Mouse (Mus musculus): ENCODE results near the gene Prr12. TPM values are rescaled to one million over a fixed set of nuclear protein-coding genes. Genes with fewer than 3 reads are reported as not detected.

Prr12 gene
- polyA plus RNA-seq, 1 experiment from 2014 or later, result 14.0 TPM

DNA sequence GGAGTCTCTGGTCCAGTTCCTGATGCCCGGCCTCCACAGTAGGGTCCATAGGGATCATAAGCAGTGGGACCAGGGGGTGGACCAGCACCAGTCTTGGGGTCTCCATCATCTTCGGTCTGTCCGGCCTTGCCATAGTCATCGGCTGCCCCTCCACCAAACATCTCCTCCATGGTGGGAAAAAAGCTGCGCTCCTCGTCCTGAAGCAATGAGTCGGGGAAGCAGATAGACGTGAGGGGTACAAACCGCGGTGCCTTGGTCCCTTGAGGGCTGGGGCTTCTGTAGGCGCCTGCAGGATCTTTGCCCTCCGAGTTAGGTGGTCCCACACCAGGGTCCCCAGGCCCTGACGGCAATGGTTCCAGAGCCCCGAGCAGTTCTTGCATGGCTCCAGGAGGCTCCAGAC is 5.2 kb downstream of the Prr12 start:
- no peak overlapping the region for H3K27ac ChIP-seq
- H3K4me3 ChIP-seq, result no peak overlapping the region
- WGBS, result 95% methylated on average over 14 of the region's 14 CpGs
- H3K9ac ChIP-seq, result no peak overlapping the region
- peaks cover 22% of the 10 kb centered on the region for H3K4me1 ChIP-seq
- no peaks in the 10 kb centered on the region for H3K27me3 ChIP-seq
- peaks cover 79% of the 10 kb centered on the region for H3K36me3 ChIP-seq
- H3K9me3 ChIP-seq (replicated peaks), result no peaks in the 10 kb centered on the region
- ATAC-seq (ENCODE audit: low FRiP score), result no peak
- H3K4me2 ChIP-seq (replicated peaks), result no peak overlapping the region

DNA sequence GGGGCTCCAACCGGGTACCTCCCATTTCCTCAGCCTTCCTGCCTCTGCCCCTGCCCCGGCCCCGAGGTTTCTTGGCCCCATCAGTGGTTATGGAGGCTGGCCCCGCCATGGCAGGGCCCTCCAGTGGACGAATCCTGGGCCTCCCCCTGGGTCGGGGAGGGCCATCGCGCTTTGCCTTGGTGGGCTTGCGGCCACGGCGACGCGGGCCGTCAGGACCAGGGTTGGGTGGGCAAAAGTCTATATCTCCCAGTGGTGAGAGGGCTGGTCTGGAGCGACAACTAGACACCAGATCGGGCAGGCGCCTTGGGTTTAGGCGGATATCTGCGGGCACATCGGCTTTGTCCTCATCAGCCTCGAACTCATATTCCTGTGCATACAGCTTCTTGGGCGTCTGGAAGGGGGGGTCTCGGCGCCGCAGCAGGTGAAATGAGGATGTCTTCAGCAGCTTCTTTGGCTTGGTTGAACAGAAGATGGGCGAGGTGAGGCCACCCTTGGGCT is 5.8 kb downstream of the Prr12 start:
- Histone ChIP-seq H3K4me1 (peaks cover 20% of the 10 kb centered on the region), H3K36me3 (peaks cover 85% of the 10 kb centered on the region), H3K4me2 (replicated peaks) (no peak overlapping the region), H3K27ac (no peak overlapping the region), H3K4me3 (no peak overlapping the region; the same call in 1 of the 2 replicates), H3K9ac (no peak overlapping the region), H3K9me3 (replicated peaks) (no peaks in the 10 kb centered on the region), H3K27me3 (no peaks in the 10 kb centered on the region)
- WGBS, result 96% methylated on average over 26 of the region's 26 CpGs
- no peak for ATAC-seq (ENCODE audit: low FRiP score)

DNA sequence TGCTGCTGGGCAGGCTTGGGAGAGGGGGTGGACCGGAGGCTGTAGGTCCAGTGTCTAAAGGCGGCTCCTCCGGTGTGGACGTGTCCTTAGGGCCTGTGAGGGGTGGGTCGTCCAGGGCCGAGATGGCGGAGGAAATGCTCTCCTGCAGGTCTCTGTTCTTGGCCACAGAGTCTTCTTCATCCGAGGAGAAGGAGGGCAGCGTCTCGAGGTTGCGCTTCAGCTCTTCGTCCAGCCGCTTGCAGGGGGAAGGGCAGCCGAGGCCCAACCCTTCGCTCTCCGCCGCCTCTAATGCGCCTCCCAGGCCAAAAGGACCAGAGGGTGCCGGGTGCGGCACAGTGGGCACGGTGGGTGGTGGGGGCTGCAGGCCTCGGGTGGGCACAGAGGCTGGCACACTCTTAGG is 6.9 kb downstream of the Prr12 start:
- Histone ChIP-seq H3K27ac (no peak overlapping the region), H3K4me2 (replicated peaks) (no peak overlapping the region), H3K4me3 (no peak overlapping the region), H3K4me1 (peaks cover 8% of the 10 kb centered on the region), H3K36me3 (peaks cover 97% of the 10 kb centered on the region), H3K27me3 (no peaks in the 10 kb centered on the region), H3K9ac (no peak overlapping the region), H3K9me3 (replicated peaks) (no peaks in the 10 kb centered on the region)
- ATAC-seq (ENCODE audit: low FRiP score), result no peak
- 94% methylated on average over 22 of the region's 22 CpGs for WGBS

DNA sequence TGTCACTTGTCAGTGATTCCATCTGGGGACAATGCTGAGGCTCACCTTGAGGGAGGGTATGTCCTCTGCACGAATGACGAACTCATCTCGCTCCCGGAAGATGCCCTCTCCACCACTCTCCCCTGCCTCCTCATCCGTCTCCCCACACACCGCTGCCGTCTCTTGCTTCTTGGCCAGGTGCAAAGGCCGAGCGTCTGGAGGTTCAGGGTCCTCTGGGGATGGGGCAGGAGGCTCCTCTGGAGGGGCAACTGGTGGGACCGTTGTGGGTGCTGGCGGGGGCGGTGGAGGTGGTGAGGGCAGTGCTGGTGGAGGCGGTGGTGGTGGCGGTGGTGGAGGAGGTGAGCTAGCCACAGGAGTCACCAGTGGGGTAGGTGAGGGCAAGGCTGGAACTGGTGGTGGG is 9.4 kb downstream of the Prr12 start:
- no peak overlapping the region for H3K4me3 ChIP-seq
- peaks cover 99% of the 10 kb centered on the region for H3K36me3 ChIP-seq
- H3K4me2 ChIP-seq (replicated peaks), result no peak overlapping the region
- H3K9me3 ChIP-seq (replicated peaks), result no peaks in the 10 kb centered on the region
- H3K27ac ChIP-seq, result no peak overlapping the region
- no peak for ATAC-seq (ENCODE audit: low FRiP score)
- H3K9ac ChIP-seq, result peak overlapping the region; percentile 32; the same call in 1 of the 2 replicates
- 96% methylated on average over 14 of the region's 14 CpGs for WGBS
- H3K4me1 ChIP-seq, result no peaks in the 10 kb centered on the region
- H3K27me3 ChIP-seq, result no peaks in the 10 kb centered on the region

DNA sequence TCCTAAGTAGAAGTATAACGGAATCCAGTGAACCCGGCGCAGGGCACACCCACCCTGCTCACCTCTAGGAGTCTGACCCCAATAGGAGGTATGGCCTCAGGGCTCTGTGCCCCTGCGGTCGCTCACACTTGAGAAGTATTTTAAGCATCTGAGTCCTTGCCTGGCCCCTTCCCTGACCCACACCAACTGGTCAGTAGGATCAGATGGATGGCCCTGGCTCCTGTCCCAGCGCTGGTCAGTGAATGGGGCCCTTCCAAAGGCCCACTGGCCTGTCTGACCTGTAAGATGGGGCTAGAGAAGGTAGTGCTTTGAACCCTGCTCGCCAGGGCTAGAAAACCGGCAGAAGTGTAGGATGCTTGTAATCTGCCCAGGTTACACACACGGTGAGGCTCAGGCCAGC is 11.8 kb downstream of the Prr12 start:
- Histone ChIP-seq H3K36me3 (peaks cover 99% of the 10 kb centered on the region), H3K9ac (no peak overlapping the region), H3K4me2 (replicated peaks) (no peak overlapping the region), H3K27me3 (no peaks in the 10 kb centered on the region), H3K4me1 (no peaks in the 10 kb centered on the region), H3K27ac (no peak overlapping the region), H3K9me3 (replicated peaks) (no peaks in the 10 kb centered on the region), H3K4me3 (no peak overlapping the region)
- WGBS, result 95% methylated on average over 9 of the region's 9 CpGs
- ATAC-seq (ENCODE audit: low FRiP score), result no peak

DNA sequence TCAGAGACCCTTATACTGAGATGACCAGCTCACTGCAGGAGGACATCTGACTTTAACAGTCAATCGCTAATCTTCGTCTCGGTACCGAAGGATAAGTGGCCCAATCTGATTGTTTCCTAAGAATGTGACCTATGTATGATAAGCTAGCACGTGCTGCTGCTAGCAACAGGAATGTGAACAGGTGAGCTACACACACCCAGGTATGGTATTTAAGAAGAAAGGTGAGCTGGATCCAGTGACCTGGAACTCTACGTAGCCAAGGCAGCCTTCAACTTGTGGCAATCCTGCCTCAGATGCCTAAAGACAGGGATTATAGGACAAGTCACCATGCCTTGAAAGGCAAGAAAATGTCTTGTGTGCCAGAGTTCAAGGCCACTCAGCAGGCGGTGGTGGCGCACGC is 14.3 kb downstream of the Prr12 start:
- Histone ChIP-seq H3K4me2 (replicated peaks) (no peak overlapping the region), H3K27ac (no peak overlapping the region), H3K27me3 (no peaks in the 10 kb centered on the region), H3K9ac (no peak overlapping the region), H3K4me1 (no peaks in the 10 kb centered on the region), H3K4me3 (no peak overlapping the region), H3K9me3 (replicated peaks) (no peaks in the 10 kb centered on the region), H3K36me3 (peaks cover 99% of the 10 kb centered on the region)
- no peak for ATAC-seq (ENCODE audit: low FRiP score)
- WGBS, result 93% methylated on average over 9 of the region's 9 CpGs

DNA sequence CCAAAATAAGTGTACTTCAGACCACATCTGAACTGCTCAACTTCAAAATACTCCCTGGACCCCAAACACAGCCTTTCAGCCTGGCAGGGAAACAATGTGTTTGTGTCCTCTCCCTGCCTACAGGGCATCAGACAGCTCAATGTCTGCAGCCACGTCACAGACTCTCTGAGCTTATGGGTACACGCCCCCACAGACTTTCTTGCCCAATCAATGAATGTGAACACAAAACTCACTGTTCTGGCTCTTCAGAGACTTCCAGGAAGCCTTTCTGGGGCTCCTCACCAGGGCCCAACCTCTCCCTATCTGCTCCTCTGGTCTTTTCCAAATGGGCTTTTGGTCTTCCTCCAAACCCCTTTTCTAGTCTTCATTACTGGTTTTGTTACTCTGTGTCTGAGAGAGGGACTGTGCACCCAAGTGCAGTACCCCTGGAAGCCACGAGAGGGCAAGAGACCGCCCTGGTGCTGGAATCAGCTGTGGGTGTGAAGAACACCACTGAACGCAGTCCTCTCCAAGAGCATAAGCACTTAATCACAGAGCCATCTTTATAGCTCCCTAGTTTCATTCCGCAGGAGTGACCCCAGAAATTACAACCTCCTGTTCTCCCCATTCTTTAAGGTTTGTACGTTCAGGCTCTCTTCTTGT is 14.8 kb downstream of the Prr12 start:
- Histone ChIP-seq H3K27ac (no peak overlapping the region), H3K9me3 (replicated peaks) (no peaks in the 10 kb centered on the region), H3K4me3 (no peak overlapping the region), H3K36me3 (peaks cover 99% of the 10 kb centered on the region), H3K4me2 (replicated peaks) (no peak overlapping the region), H3K4me1 (no peaks in the 10 kb centered on the region), H3K9ac (no peak overlapping the region), H3K27me3 (no peaks in the 10 kb centered on the region)
- WGBS, result 73% methylated on average over 7 of the region's 7 CpGs
- no peak for ATAC-seq (ENCODE audit: low FRiP score)

DNA sequence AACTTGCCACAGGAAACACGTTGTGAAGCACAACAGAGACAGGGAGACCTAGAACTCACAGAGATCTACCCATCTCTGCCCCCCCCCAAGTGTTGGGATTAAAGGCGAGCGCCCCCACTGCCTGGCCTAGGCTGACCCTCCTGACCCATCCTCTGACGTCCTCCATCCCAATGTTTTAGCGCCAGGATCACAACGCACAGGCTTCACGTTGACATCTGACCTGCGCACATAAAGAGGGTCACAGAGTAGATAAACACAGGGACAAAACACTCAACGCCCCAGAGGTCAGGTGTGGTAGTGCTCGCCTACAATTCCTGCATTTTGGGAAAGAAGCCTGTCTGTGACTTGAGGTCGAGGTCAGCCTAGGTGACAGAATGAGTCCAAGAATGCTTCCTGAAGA is 16.0 kb downstream of the Prr12 start:
- Histone ChIP-seq H3K4me2 (replicated peaks) (no peak overlapping the region), H3K27me3 (no peaks in the 10 kb centered on the region), H3K9ac (no peak overlapping the region), H3K4me3 (no peak overlapping the region), H3K36me3 (peaks cover 99% of the 10 kb centered on the region), H3K27ac (no peak overlapping the region), H3K9me3 (replicated peaks) (no peaks in the 10 kb centered on the region), H3K4me1 (no peaks in the 10 kb centered on the region)
- no peak for ATAC-seq (ENCODE audit: low FRiP score)
- 89% methylated on average over 11 of the region's 11 CpGs for WGBS

DNA sequence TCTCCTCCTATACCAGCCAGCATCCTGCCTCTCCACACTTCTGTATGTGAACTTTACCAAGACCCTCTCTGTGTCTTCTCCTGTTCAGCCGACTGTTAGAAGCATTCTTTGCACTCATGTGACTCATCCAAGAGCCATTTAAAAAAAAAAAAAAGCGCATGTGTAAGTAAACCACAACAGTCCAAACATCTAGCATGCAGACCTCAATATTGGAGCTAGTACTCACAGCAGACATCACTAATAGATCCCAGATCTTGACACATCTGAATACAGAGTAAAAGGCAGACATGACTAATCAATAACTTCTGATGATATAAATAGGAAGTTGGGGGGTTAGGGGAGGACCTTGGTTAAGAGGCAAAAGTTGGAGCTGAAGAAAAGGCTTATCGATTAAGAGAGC is 17.1 kb downstream of the Prr12 start:
- no peak for ATAC-seq (ENCODE audit: low FRiP score)
- Histone ChIP-seq H3K9ac (no peak overlapping the region), H3K4me2 (replicated peaks) (no peak overlapping the region), H3K36me3 (peaks cover 99% of the 10 kb centered on the region), H3K4me3 (no peak overlapping the region), H3K4me1 (no peaks in the 10 kb centered on the region), H3K9me3 (replicated peaks) (no peaks in the 10 kb centered on the region), H3K27ac (no peak overlapping the region), H3K27me3 (no peaks in the 10 kb centered on the region)
- 89% methylated on average over 3 of the region's 3 CpGs for WGBS

DNA sequence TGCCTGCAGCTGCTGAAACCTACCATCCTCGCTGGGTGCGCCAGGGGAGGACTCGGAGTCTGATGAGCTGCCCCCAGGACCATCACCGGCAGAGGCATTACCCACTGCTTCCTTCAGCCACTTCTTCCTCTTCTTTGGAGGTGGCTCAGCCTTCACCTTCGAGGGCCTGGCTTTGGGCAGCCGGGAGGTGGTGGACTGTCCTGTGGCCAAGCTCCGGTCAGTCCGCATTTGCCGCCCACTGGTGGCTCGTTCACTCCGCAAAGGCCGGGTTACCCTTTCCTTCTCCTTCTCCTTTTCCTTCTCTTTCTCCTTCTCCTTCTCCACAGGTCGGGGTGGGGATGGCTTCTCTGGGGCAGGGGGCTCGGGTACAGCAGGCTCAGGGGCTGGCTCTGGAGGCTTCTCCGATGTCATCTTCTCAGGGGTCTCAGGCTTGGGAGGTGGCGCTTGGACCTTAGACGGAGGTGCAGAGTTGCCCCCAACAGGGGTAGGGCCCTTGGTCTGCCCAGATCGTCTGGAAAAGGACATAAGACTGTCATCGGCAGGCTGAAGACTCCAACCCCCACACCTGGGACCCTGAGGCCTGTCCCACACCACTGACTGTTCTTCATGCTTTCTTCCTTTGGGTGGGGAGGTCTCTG is 18.8 kb downstream of the Prr12 start:
- Histone ChIP-seq H3K36me3 (peaks cover 99% of the 10 kb centered on the region), H3K27ac (no peak overlapping the region)
- ATAC-seq (ENCODE audit: low FRiP score), result no peak

DNA sequence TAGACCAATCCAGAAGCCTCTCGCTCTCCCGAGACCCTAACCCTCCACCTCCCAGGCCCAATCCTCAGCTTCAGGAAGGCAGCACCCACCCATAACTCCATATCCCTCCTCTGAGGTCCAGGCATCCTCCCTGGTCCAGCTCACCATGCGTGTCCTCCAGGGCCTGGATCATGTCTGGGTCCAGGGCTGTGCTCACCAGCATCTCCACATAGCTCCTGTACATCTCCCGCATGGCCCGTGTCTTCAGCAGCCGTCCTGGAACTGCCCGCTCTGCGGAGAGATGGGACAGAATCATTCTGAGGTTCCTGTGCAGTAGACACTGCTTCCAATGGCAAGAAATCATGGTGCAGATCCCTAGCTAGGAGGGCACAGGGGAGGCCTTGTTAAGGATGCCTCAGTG is 21.8 kb downstream of the Prr12 start:
- peak overlapping the region; percentile 23; the same call in 1 of the 2 replicates for H3K9ac ChIP-seq
- peaks cover 94% of the 10 kb centered on the region for H3K36me3 ChIP-seq
- no peak overlapping the region for H3K4me2 ChIP-seq (replicated peaks)
- H3K9me3 ChIP-seq (replicated peaks), result no peaks in the 10 kb centered on the region
- H3K27ac ChIP-seq, result no peak overlapping the region
- H3K27me3 ChIP-seq, result no peaks in the 10 kb centered on the region
- 97% methylated on average over 8 of the region's 8 CpGs for whole genome bisulfite sequencing
- H3K4me3 ChIP-seq, result no peak overlapping the region
- peaks cover 8% of the 10 kb centered on the region; the same call in 1 of the 2 replicates for H3K4me1 ChIP-seq
- no peak for ATAC-seq (ENCODE audit: low FRiP score)

More for the DNA sequence above, 18.8 kb downstream of the Prr12 start:
- Histone ChIP-seq H3K9me3 (replicated peaks) (no peaks in the 10 kb centered on the region), H3K4me1 (no peaks in the 10 kb centered on the region), H3K27me3 (no peaks in the 10 kb centered on the region), H3K4me2 (replicated peaks) (no peak overlapping the region), H3K4me3 (no peak overlapping the region), H3K9ac (no peak overlapping the region)
- WGBS, result 94% methylated on average over 19 of the region's 19 CpGs

DNA sequence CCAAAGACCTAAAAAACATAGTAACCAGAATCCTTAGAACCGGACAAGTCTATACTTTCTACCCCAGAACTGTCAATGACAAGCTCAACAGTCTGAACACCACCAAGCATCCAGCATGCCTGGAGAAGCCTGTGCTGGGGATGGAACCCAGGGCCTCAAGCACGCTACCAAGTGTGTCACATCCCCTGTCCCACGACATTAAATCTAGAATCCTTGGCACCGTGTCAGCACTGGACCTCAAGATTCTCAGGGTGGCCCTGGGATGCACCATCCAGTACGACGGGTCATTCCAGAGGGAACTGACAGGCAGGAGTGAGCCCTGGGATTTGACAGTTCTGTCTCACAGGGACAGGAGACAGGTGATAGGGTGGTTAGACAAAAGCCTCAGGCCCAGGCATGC is 22.7 kb downstream of the Prr12 start:
- Histone ChIP-seq H3K4me3 (no peak overlapping the region), H3K27ac (no peak overlapping the region), H3K4me1 (peaks cover 12% of the 10 kb centered on the region), H3K4me2 (replicated peaks) (no peak overlapping the region), H3K36me3 (peaks cover 85% of the 10 kb centered on the region), H3K9me3 (replicated peaks) (no peaks in the 10 kb centered on the region), H3K9ac (no peak overlapping the region), H3K27me3 (no peaks in the 10 kb centered on the region)
- 94% methylated on average over 6 of the region's 6 CpGs for WGBS
- ATAC-seq (ENCODE audit: low FRiP score), result no peak

DNA sequence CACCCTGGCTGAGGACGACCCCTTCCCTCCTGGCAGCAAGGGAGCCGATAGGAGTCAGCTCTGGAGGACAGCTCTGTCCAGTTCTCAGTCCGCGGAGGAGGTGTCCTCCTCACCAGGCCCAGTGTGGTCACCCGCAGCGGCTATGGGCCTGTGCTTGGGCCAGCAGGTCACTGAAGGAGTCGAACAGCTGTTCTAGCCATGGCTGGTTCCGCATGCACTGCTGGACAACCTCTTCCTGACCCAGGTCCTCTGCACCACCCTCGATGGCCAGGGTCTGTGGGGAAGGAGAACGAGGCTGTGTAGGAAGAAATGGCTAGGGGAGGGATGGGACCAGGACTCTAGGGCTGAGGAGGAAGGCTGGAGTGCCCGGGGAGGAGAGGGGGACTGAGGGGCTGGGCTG is 24.3 kb downstream of the Prr12 start:
- WGBS, result 93% methylated on average over 10 of the region's 11 CpGs
- peaks cover 12% of the 10 kb centered on the region for H3K4me1 ChIP-seq
- no peak overlapping the region for H3K4me2 ChIP-seq (replicated peaks)
- no peak overlapping the region for H3K27ac ChIP-seq
- H3K36me3 ChIP-seq, result peaks cover 69% of the 10 kb centered on the region
- no peaks in the 10 kb centered on the region for H3K27me3 ChIP-seq
- no peaks in the 10 kb centered on the region for H3K9me3 ChIP-seq (replicated peaks)
- no peak overlapping the region for H3K4me3 ChIP-seq
- no peak overlapping the region for H3K9ac ChIP-seq
- ATAC-seq (ENCODE audit: low FRiP score), result no peak
